Mouse (Mus musculus): ENCODE data around the gene Samd10. TPM values are rescaled to one million over a fixed set of nuclear protein-coding genes. Genes with fewer than 3 reads are reported as not detected.

Samd10 gene
- polyA plus RNA-seq, 1 experiment from 2014 or later: 215 TPM

- no peak overlapping the region for H3K27ac ChIP-seq (replicated peaks; ENCODE audit: low read depth, low read length)
- H3K4me3 ChIP-seq (replicated peaks; ENCODE audit: low read depth, low read length): no peak overlapping the region
- H3K36me3 ChIP-seq (ENCODE audit: control insufficient read depth, insufficient read depth, low read length): peaks cover 70% of the 10 kb centered on the region
- H3K4me2 ChIP-seq (ENCODE audit: low read length): no peak overlapping the region
- no peaks in the 10 kb centered on the region for H3K27me3 ChIP-seq (ENCODE audit: control insufficient read depth, insufficient read depth, low read length)
- H3K9ac ChIP-seq (replicated peaks; ENCODE audit: low read length): no peak overlapping the region
- DNase-seq (no peak), ATAC-seq (ENCODE audit: low FRiP score, low TSS enrichment) (no peak)
- WGBS: 93% methylated on average over 5 of the region's 5 CpGs
- H3K9me3 ChIP-seq (ENCODE audit: control insufficient read depth, low read length): no peaks in the 10 kb centered on the region
- no peaks in the 10 kb centered on the region for H3K4me1 ChIP-seq (ENCODE audit: control insufficient read depth, insufficient read depth, low read length)
These were observed 19.9 kb upstream of the Samd10 start for GRCm38 (mm10) chr2:181618761-181619495.

DNA sequence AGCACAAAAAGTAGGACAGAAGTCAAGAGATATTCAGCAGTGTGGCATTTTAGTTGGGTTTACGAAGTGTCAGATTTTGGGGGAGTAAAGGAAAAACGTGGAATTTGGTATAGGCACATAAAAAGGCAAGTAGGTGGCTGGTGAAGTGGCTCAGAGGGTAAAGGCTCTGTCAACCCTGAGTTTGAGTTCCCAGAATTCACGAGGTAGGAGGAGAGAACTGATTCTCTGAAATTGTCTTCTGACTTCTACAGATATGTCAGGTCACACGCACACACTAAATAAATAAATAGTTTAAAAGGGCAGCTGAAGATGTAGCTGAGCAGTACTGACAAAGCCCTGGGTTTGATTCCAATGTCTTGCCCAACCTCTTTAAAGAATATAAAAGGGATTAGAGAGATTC, 3.4 kb upstream of the Samd10 start:
- 75% methylated on average over 4 of the region's 4 CpGs for WGBS
- Histone ChIP-seq H3K9me3 (ENCODE audit: control insufficient read depth, low read length) (no peaks in the 10 kb centered on the region), H3K36me3 (ENCODE audit: control insufficient read depth, insufficient read depth, low read length) (no peaks in the 10 kb centered on the region), H3K27me3 (ENCODE audit: control insufficient read depth, insufficient read depth, low read length) (no peaks in the 10 kb centered on the region), H3K4me2 (ENCODE audit: low read length) (peak overlapping the region; percentile 85), H3K4me1 (ENCODE audit: control insufficient read depth, insufficient read depth, low read length) (peaks cover 26% of the 10 kb centered on the region), H3K4me3 (replicated peaks; ENCODE audit: low read depth, low read length) (peak overlapping the region; percentile 93), H3K27ac (replicated peaks; ENCODE audit: low read depth, low read length) (no peak overlapping the region), H3K9ac (replicated peaks; ENCODE audit: low read length) (no peak overlapping the region)
- DNase-seq (no peak), ATAC-seq (ENCODE audit: low FRiP score, low TSS enrichment) (no peak)

DNA sequence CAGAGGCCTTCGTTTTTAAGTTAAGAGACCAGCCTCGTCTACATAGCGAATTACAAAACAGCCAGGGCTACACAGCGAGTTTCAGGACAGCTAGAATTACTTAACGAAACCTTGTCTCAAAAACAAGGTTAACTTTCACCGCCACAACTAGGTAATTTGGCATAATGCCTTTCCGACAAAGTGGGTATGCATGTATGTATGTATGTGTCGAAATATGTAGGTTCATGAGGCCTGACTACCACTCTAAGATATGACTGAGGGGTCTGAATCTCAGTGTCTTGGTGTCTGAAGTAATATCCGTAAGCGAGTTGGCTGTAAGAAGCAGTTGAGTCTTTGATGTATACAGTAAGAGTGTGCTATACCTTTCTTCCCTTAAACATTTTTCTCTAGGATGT, 2.7 kb upstream of the Samd10 start:
- H3K9me3 ChIP-seq (ENCODE audit: control insufficient read depth, low read length): no peaks in the 10 kb centered on the region
- DNase-seq (no peak), ATAC-seq (ENCODE audit: low FRiP score, low TSS enrichment) (no peak)
- no peaks in the 10 kb centered on the region for H3K27me3 ChIP-seq (ENCODE audit: control insufficient read depth, insufficient read depth, low read length)
- WGBS: 30% methylated on average over 10 of the region's 10 CpGs
- H3K27ac ChIP-seq (replicated peaks; ENCODE audit: low read depth, low read length): peak overlapping the region; percentile 83
- peak overlapping the region; percentile 81 for H3K9ac ChIP-seq (replicated peaks; ENCODE audit: low read length)
- peak overlapping the region; percentile 93 for H3K4me3 ChIP-seq (replicated peaks; ENCODE audit: low read depth, low read length)
- H3K36me3 ChIP-seq (ENCODE audit: control insufficient read depth, insufficient read depth, low read length): peaks cover under 1% of the 10 kb centered on the region; the same call in 1 of the 2 replicates
- peaks cover 29% of the 10 kb centered on the region for H3K4me1 ChIP-seq (ENCODE audit: control insufficient read depth, insufficient read depth, low read length)
- H3K4me2 ChIP-seq (ENCODE audit: low read length): peak overlapping the region; percentile 85

GRCm38 (mm10) chr2:181600828-181601750, 2.1 kb upstream of the Samd10 start:
- Histone ChIP-seq H3K27me3 (ENCODE audit: control insufficient read depth, insufficient read depth, low read length) (no peaks in the 10 kb centered on the region), H3K27ac (replicated peaks; ENCODE audit: low read depth, low read length) (peak overlapping the region; percentile 84), H3K4me3 (replicated peaks; ENCODE audit: low read depth, low read length) (peak overlapping the region; percentile 93), H3K9me3 (ENCODE audit: control insufficient read depth, low read length) (no peaks in the 10 kb centered on the region), H3K4me1 (ENCODE audit: control insufficient read depth, insufficient read depth, low read length) (peaks cover 29% of the 10 kb centered on the region), H3K36me3 (ENCODE audit: control insufficient read depth, insufficient read depth, low read length) (peaks cover 7% of the 10 kb centered on the region), H3K9ac (replicated peaks; ENCODE audit: low read length) (peak overlapping the region; percentile 81), H3K4me2 (ENCODE audit: low read length) (peak overlapping the region; percentile 85)
- ATAC-seq (ENCODE audit: low FRiP score, low TSS enrichment) (peak; percentile 91), DNase-seq (peak; percentile 99)
- under 1% methylated on average over 57 of the region's 57 CpGs for WGBS

- ATAC-seq (ENCODE audit: low FRiP score, low TSS enrichment) (no peak), DNase-seq (no peak)
- no peaks in the 10 kb centered on the region for H3K27me3 ChIP-seq (ENCODE audit: control insufficient read depth, insufficient read depth, low read length)
- WGBS: 69% methylated on average over 6 of the region's 6 CpGs
- peak overlapping the region; percentile 81; the same call in 1 of the 2 replicates for H3K9ac ChIP-seq (replicated peaks; ENCODE audit: low read length)
- peak overlapping the region; percentile 85 for H3K4me2 ChIP-seq (ENCODE audit: low read length)
- H3K9me3 ChIP-seq (ENCODE audit: control insufficient read depth, low read length): no peaks in the 10 kb centered on the region
- H3K36me3 ChIP-seq (ENCODE audit: control insufficient read depth, insufficient read depth, low read length): peaks cover 14% of the 10 kb centered on the region
- H3K27ac ChIP-seq (replicated peaks; ENCODE audit: low read depth, low read length): peak overlapping the region; percentile 84
- H3K4me3 ChIP-seq (replicated peaks; ENCODE audit: low read depth, low read length): peak overlapping the region; percentile 93
- peaks cover 29% of the 10 kb centered on the region for H3K4me1 ChIP-seq (ENCODE audit: control insufficient read depth, insufficient read depth, low read length)
These were observed 1.3 kb upstream of the Samd10 start for GRCm38 (mm10) chr2:181600226-181600758.

DNA sequence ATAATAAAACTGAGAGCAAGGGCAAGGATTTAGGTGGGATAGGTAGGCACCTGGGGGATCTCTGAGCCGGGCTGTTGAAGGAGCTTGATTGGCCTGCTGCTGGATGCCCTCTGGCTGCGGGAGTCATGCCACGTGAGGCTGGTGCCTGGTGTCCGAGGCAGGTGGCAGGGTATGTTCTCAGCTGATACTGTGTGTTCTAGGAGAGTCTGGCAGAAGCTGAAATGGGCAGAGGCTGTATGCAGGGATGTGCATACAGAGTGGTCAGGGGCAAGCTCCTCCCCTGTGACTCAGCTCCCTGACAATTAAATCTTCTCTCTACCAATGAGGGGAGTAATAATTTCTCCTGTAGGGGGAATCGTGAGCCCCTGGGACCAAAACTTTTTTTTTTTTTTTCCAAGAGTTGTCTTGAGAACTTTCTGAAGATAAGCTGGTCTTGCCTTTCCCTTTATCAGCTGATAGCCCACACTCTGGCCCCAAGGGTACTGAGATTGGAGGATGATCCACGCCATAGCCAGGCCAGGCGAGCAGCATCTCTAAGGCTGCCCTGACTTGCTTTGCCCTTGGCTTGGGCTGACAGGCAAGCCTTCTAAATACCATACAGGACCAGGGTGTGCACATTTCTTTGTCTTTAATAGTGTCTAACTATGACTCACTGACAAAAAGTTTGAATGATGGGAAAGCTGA, 1.5 kb downstream of the Samd10 start:
- H3K4me1 ChIP-seq (ENCODE audit: control insufficient read depth, insufficient read depth, low read length): peaks cover 32% of the 10 kb centered on the region
- H3K36me3 ChIP-seq (ENCODE audit: control insufficient read depth, insufficient read depth, low read length): peaks cover 14% of the 10 kb centered on the region
- H3K27ac ChIP-seq (replicated peaks; ENCODE audit: low read depth, low read length): no peak overlapping the region; the same call in 1 of the 2 replicates
- no peaks in the 10 kb centered on the region for H3K27me3 ChIP-seq (ENCODE audit: control insufficient read depth, insufficient read depth, low read length)
- H3K4me3 ChIP-seq (replicated peaks; ENCODE audit: low read depth, low read length): peak overlapping the region; percentile 77; the same call in 1 of the 2 replicates
- no peak for ATAC-seq (ENCODE audit: low FRiP score, low TSS enrichment)
- no peak for DNase-seq
- no peaks in the 10 kb centered on the region for H3K9me3 ChIP-seq (ENCODE audit: control insufficient read depth, low read length)
- H3K4me2 ChIP-seq (ENCODE audit: low read length): peak overlapping the region; percentile 77
- 66% methylated on average over 7 of the region's 7 CpGs for WGBS
- no peak overlapping the region for H3K9ac ChIP-seq (replicated peaks; ENCODE audit: low read length)

DNA sequence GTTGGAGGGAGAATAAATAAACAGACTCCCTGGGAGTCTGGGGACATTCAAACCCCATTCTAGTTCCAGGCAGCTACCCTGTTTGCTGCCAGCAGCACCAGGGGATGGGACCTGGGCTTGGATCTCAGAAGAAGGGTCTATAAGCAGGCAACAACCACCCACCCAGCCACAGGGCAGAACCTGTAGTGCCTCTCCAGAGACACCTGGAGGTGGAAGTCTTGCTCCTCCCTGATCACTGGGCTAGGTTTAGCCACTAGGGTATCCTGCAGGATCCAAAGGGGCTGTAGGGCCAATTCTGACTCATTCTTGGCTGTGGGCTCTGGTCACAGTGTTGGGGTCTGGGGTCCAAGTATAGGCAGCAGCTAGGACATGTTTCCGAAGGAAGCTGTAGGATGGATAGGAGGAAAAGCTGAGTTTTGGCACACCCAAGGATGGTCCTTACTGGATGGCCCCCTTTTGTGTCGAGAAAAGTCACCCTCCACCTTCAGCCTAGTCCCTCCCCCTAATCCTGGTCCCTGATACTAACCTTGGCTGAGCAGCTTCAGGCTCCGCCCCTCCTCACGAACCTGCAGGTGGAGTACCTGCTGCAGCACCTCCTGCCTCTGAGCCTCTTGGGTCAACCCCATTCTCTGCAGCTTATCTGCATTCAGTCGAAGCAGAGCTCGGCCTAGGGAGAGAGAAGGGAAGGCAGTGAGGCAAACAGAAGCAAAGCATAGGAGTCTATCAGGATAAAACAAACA, 2.6 kb downstream of the Samd10 start:
- no peaks in the 10 kb centered on the region for H3K9me3 ChIP-seq (ENCODE audit: control insufficient read depth, low read length)
- no peak overlapping the region for H3K27ac ChIP-seq (replicated peaks; ENCODE audit: low read depth, low read length)
- H3K27me3 ChIP-seq (ENCODE audit: control insufficient read depth, insufficient read depth, low read length): no peaks in the 10 kb centered on the region
- no peak overlapping the region for H3K4me2 ChIP-seq (ENCODE audit: low read length)
- no peak for ATAC-seq (ENCODE audit: low FRiP score, low TSS enrichment)
- peaks cover 30% of the 10 kb centered on the region for H3K4me1 ChIP-seq (ENCODE audit: control insufficient read depth, insufficient read depth, low read length)
- no peak overlapping the region for H3K9ac ChIP-seq (replicated peaks; ENCODE audit: low read length)
- no peak for DNase-seq
- no peak overlapping the region for H3K4me3 ChIP-seq (replicated peaks; ENCODE audit: low read depth, low read length)
- H3K36me3 ChIP-seq (ENCODE audit: control insufficient read depth, insufficient read depth, low read length): peaks cover 14% of the 10 kb centered on the region
- WGBS: 66% methylated on average over 6 of the region's 6 CpGs
